Mouse (Mus musculus) heart, embryonic 14.5 days (tissue): ENCODE data around the gene Slc7a11. TPM values are rescaled to one million over a fixed set of nuclear protein-coding genes. Genes with fewer than 3 reads are reported as not detected.
A peak's percentile ranks its signal among the peaks of the same experiment; 100 is the strongest.

Experiments used
- ATAC-seq: fragments of 200-750 bp; cut with Nextera tagmentation; 2 replicates; pipeline ENCODE4 v1.8.0; 2017; ENCODE audit warnings: low read depth, moderate TSS enrichment; ENCODE audit not compliant: insufficient number of reproducible peaks, insufficient read depth, low FRiP score
- H3K27ac ChIP-seq, 2 experiments: fragments of 200-500 bp in 1 of 2; fragments of 300-500 bp in 1 of 2; sonication (generic) in 1 of 2; replicated peaks in 1 of 2; 2 replicates each; pipeline ENCODE4 v1.5.1; 2012 to 2014; ENCODE audit warnings: low read depth in 2 of 2, low read length in 2 of 2, control low read depth in 1 of 2, mild to moderate bottlenecking in 1 of 2, mixed read lengths in 1 of 2; ENCODE audit not compliant: control insufficient read depth in 1 of 2, insufficient read depth in 1 of 2
- H3K27me3 ChIP-seq: fragments of 300-500 bp; sonication (generic); 2 replicates; pipeline ENCODE4 v1.6.1; 2014; ENCODE audit warnings: mild to moderate bottlenecking, low read length, control low read depth; ENCODE audit not compliant: control insufficient read depth, insufficient read depth
- H3K36me3 ChIP-seq: fragments of 300-500 bp; sonication (generic); 2 replicates; pipeline ENCODE4 v1.6.1; 2014; ENCODE audit warnings: mild to moderate bottlenecking, control low read depth, low read length, mixed read lengths; ENCODE audit not compliant: control insufficient read depth, insufficient read depth
- H3K4me1 ChIP-seq, 2 experiments: fragments of 200-500 bp in 1 of 2; fragments of 300-500 bp in 1 of 2; sonication (generic) in 1 of 2; 2 replicates each; pipeline ENCODE4 v1.6.1; 2012 to 2014; ENCODE audit warnings: low read length in 2 of 2, control low read depth in 1 of 2, mixed read lengths in 1 of 2; ENCODE audit not compliant: control insufficient read depth in 2 of 2, insufficient read depth in 2 of 2
- H3K4me2 ChIP-seq: fragments of 300-500 bp; sonication (generic); 2 replicates; pipeline ENCODE4 v1.6.1; 2014; ENCODE audit warnings: mild to moderate bottlenecking, low read length
- H3K4me3 ChIP-seq, 2 experiments: fragments of 200-500 bp in 1 of 2; fragments of 300-500 bp in 1 of 2; sonication (generic) in 1 of 2; 2 replicates each; pipeline ENCODE4 v1.5.1; 2012 to 2014; ENCODE audit warnings: low read length in 2 of 2, mild to moderate bottlenecking in 2 of 2, control low read depth in 1 of 2, low read depth in 1 of 2, moderate library complexity in 1 of 2; ENCODE audit not compliant: control insufficient read depth in 1 of 2, insufficient read depth in 1 of 2
- H3K9ac ChIP-seq: fragments of 300-500 bp; sonication (generic); 2 replicates; pipeline ENCODE4 v1.6.1; 2014; ENCODE audit warnings: mild to moderate bottlenecking, low read length
- H3K9me3 ChIP-seq: fragments of 300-500 bp; sonication (generic); 2 replicates; pipeline ENCODE4 v1.6.1; 2016; ENCODE audit warnings: low read length, control low read depth; ENCODE audit not compliant: control insufficient read depth
- WGBS: fragments of 180-500 bp; shearing (Covaris S2); extraction: QIAGEN DNeasy Blood & Tissue Kit; methylation state at CpG from one replicate; pipeline ENCODE4 v1.1.7; 2014; 5-methylcytosine and 5-hydroxymethylcytosine counted together
- polyA plus RNA-seq: library from polyadenylated mRNA; unstranded; fragments of >200 nt; fragmentation: Nextera tagmentation; extraction: Ambion mirVana; gene quantifications from 2 replicates; pipeline ENCODE4 v1.2.1, GENCODE M21; 2014

The Slc7a11 gene
- polyA plus RNA-seq, 1 experiment from 2014 or later, result 0.16 TPM

- Histone ChIP-seq H3K9me3 (no peaks in the 10 kb centered on the region), H3K4me3 (no peak overlapping the region), H3K36me3 (no peaks in the 10 kb centered on the region), H3K27me3 (no peaks in the 10 kb centered on the region), H3K27ac (no peak overlapping the region), H3K4me2 (no peak overlapping the region), H3K9ac (no peak overlapping the region), H3K4me1 (peaks cover 0 to 3% of the 10 kb centered on the region in 2 experiments; a peak in 1 of 4 replicates)
- WGBS, result 54% methylated on average over 10 of the region's 10 CpGs
- ATAC-seq, result no peak
Observed at GRCm38 (mm10) chr3:50445050-50445775, 1.8 kb upstream of the Slc7a11 start.

- H3K27me3 ChIP-seq, result no peaks in the 10 kb centered on the region
- H3K9me3 ChIP-seq, result no peaks in the 10 kb centered on the region
- no peak overlapping the region for H3K27ac ChIP-seq
- peak overlapping the region; percentile 61 for H3K9ac ChIP-seq
- H3K36me3 ChIP-seq, result no peaks in the 10 kb centered on the region
- H3K4me3 ChIP-seq, result peak overlapping the region; percentile 0 to 40; a peak in 3 of 4 replicates
- peaks cover 0 to 3% of the 10 kb centered on the region in 2 experiments; a peak in 1 of 4 replicates for H3K4me1 ChIP-seq
- 34% methylated on average over 9 of the region's 9 CpGs for WGBS
- peak overlapping the region; percentile 82 for H3K4me2 ChIP-seq
- no peak for ATAC-seq
Observed at GRCm38 (mm10) chr3:50443942-50444341, 528 bp upstream of the Slc7a11 start.

- no peak overlapping the region for H3K9ac ChIP-seq
- peak overlapping the region; percentile 82 for H3K4me2 ChIP-seq
- 77% methylated on average over 19 of the region's 19 CpGs for WGBS
- no peak overlapping the region for H3K27ac ChIP-seq
- peaks cover 0 to 3% of the 10 kb centered on the region in 2 experiments; a peak in 1 of 4 replicates for H3K4me1 ChIP-seq
- peak overlapping the region in 1 of 2 experiments; percentile 40; a peak in 2 of 4 replicates for H3K4me3 ChIP-seq
- H3K9me3 ChIP-seq, result no peaks in the 10 kb centered on the region
- no peaks in the 10 kb centered on the region for H3K27me3 ChIP-seq
- no peaks in the 10 kb centered on the region for H3K36me3 ChIP-seq
- no peak for ATAC-seq
Observed at GRCm38 (mm10) chr3:50442341-50443292, 797 bp downstream of the Slc7a11 start.

GRCm38 (mm10) chr3:50441330-50441729 is 2.1 kb downstream of the Slc7a11 start:
- Histone ChIP-seq H3K9ac (no peak overlapping the region), H3K4me2 (no peak overlapping the region), H3K27me3 (no peaks in the 10 kb centered on the region), H3K4me3 (no peak overlapping the region), H3K9me3 (no peaks in the 10 kb centered on the region), H3K27ac (no peak overlapping the region), H3K4me1 (peaks cover 0 to 3% of the 10 kb centered on the region in 2 experiments; a peak in 1 of 4 replicates), H3K36me3 (no peaks in the 10 kb centered on the region)
- ATAC-seq, result no peak
- WGBS, result 68% methylated on average over 3 of the region's 3 CpGs

GRCm38 (mm10) chr3:50440409-50440808 is 3.0 kb downstream of the Slc7a11 start:
- Histone ChIP-seq H3K4me2 (no peak overlapping the region), H3K9me3 (no peaks in the 10 kb centered on the region), H3K36me3 (no peaks in the 10 kb centered on the region), H3K4me3 (no peak overlapping the region), H3K9ac (no peak overlapping the region), H3K4me1 (peaks cover 0 to 3% of the 10 kb centered on the region in 2 experiments; a peak in 1 of 4 replicates), H3K27me3 (no peaks in the 10 kb centered on the region), H3K27ac (no peak overlapping the region)
- ATAC-seq, result no peak
- 81% methylated on average over 2 of the region's 2 CpGs for WGBS

- Histone ChIP-seq H3K9ac (no peak overlapping the region), H3K27me3 (no peaks in the 10 kb centered on the region), H3K36me3 (no peaks in the 10 kb centered on the region), H3K9me3 (no peaks in the 10 kb centered on the region), H3K4me3 (no peak overlapping the region), H3K4me2 (no peak overlapping the region), H3K27ac (no peak overlapping the region), H3K4me1 (peaks cover 0 to 3% of the 10 kb centered on the region in 2 experiments; a peak in 1 of 4 replicates)
- ATAC-seq, result no peak
- 83% methylated on average over 5 of the region's 5 CpGs for WGBS
Observed at GRCm38 (mm10) chr3:50439429-50439828, 4.0 kb downstream of the Slc7a11 start.

- Histone ChIP-seq H3K27me3 (no peaks in the 10 kb centered on the region), H3K4me1 (peaks cover 0 to 3% of the 10 kb centered on the region in 2 experiments; a peak in 1 of 4 replicates), H3K4me2 (no peak overlapping the region), H3K36me3 (no peaks in the 10 kb centered on the region), H3K9me3 (no peaks in the 10 kb centered on the region), H3K9ac (no peak overlapping the region), H3K4me3 (no peak overlapping the region), H3K27ac (no peak overlapping the region)
- 68% methylated on average over 4 of the region's 4 CpGs for WGBS
- ATAC-seq, result no peak
Observed at GRCm38 (mm10) chr3:50438520-50439253, 4.7 kb downstream of the Slc7a11 start.
